Mouse (Mus musculus): ENCODE results near the gene Trim47.
A peak's percentile ranks its signal among the peaks of the same experiment; 100 is the strongest.
"Not testable (repeated sequence)": the region's sequence is repeated elsewhere in the genome, so short reads cannot be mapped to it uniquely, and the experiment has no call there.

Gene Trim47

DNA sequence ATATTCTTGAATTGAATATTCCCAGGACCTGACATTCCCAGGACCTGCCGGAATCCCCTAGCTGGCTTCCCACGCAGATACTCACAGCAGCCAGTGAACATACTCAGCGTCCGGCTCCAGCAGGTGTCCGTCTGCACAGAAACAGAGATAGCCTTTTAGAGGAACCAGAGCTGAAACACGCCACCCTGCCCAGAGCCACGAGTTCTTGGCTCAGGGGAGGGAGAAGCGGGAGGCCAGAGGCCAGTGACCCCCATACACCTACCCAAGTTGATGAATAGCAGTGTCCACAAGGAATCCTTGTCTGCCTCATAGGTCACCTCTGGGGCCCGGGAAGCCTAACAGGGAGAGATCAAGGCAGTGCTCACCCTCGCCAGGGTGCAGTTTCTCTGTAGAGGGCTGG is 7.2 kb upstream of the Trim47 start:
- no peak for DNase-seq

DNA sequence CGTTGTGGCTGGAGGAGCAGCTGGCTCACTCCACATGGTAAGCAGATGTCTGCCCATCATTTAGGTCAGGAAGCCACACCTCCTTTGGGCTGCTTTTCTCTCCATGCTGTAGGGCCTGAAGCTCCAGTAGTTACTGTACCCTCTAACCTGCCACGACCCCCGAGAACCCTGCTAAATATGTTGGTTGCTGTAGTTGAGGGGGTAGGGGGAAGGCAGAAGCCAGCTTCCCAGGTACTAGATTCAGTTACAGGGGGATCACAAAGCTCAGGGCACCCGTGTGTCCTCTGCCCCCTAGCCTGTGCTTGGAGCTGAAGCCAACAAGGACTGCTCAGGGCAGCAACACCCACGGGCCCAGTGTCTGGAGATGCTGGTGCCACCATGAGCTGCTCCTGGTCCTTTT is 6.5 kb upstream of the Trim47 start:
- DNase-seq = no peak

DNA sequence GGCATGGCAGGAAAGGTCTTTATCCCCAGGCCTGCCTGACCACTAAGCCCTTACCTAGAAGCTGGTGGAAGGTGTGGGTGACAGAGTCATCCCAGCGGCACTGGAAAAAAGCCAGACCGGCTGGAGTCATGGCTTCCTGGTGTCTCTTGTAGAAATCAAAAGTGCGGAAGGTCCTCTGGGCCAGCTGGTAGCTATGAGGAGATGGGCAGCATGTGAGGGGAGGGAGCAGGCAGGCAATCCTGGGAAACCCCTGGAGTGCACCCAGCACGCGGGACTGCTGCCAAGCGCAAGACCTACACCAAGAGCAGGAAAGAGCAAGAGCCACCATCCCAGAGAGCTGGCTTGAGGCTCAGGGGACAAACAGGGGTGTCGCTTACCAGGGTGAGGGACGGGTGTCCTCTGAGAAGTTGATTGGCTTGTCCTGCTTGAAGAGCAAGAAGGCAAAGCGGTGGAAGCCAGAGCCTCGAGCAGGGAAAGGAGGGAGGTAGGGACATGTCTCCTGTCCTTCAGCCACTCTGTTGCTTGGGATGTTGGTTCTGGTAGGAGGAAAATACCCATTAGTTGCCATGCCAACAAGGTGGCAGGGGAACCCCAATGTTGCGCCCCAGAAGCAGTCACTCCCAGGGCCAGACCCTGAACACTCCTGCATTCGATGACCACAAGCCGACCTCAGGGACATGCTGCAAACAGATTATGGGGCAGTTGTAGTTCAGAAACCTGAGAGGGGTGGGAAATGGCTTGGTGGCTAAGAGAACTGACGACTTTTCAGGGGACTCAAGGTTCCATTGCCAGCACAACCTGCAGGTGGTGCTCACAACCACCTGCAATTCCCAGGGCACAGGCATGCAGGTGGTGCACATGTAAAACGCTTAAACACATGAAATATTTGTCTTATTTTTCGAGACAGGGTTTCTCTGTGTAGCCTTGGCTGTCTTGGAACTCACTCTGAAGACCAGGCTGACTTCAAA is 5.6 kb upstream of the Trim47 start:
- no peak for DNase-seq

DNA sequence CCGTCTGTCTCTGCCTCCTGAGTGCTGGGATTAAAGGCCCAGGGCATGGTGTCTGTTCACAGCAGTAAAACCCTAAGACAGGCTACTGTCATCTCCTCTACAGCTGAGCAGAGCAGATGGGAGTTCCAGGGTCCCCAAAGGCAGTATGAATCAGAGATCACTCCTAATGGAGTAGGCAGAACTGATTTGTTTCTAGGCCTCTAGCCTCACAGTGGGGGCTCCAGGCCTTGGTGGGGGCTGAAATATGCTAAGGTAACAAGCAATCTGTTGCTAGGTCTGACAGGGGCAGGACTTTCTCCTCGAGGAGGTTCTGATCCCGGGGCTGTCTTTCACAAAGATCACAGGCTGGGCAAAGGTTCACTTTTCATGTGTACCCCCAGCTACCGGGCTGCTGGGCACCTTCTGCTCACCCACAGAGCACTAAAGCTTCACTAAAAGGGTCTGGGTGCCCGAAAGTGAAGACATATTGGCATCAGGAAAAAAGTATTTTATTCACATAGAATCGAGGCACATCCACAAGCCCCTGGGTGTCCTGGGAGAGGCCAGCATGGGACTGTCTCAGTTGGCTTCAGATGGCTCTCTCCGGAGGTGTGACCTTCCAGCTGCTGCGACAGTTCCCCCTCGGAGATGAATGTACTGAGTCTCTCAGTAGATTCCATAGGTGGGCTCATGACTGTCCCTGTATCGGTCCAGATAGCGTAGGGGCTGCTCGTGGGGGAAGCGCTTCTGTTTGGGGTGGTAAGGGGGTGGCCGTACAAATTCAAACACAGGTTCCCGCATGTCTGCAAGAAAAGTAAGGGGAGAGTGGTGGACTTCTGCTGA is 4.5 kb upstream of the Trim47 start:
- DNase-seq = no peak

DNA sequence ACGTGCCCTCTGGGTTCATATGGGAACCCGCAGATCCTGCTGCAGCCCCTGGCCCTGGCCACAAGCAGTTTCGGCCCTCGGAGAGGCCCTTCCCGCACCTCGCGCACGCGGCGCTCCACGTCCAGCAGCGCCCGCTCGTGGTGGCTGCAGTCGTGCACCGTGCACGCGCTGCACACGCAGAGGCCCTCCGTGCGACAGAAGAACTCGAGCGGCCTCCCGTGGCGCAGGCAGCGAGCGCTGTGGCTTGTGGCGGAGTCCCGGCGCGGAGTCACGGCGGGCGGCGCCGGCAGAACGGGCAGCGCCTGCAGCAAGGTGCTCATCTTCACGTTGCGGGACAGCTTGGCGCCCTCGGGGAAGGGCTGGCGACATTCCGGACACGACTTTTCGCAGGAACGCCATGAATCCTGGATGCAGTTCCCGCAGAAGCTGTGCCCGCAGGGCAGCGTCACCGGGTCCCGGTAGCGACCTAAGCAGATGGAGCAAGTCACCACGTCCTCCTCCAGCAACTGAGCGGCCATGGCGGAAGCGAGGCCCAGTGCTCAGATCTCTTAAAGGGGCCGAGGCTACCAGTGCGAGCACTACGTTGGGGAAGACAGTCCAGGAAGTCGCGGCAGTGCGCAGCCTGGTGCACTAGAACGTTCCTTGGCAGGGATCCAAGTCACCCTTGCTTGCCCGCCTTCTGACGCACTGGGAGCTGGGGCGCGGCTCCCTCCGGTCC is 3.6 kb upstream of the Trim47 start, which contains the start of gene Trim65:
Trim65 (minus strand) TSS at position 641 of the 718 bp plus-strand sequence.
- peak; percentile 93 for DNase-seq

DNA sequence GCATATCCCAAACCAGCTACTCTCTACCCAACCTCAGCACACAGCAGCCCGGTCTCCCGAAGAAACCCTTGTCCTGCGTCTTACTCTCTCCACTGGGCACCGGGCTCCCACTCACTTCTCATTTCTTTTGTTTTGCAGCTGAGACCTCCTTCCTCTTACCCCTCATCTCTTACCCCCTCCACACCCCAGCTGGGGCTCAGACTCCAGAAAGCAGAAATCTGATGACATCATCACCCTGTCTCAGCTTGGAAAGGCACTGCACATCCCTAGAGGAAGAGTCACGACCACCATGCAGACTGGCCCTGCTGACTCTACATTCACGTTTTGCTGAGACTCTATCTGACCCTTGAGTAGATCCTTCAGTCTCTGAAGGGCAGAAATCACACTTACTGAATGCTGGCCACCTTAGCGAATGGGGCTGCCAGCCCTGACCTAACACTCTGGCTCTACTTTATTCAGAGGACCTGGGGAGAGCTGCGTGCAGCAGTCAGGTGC is 3.0 kb upstream of the Trim47 start:
- DNase-seq = no peak

DNA sequence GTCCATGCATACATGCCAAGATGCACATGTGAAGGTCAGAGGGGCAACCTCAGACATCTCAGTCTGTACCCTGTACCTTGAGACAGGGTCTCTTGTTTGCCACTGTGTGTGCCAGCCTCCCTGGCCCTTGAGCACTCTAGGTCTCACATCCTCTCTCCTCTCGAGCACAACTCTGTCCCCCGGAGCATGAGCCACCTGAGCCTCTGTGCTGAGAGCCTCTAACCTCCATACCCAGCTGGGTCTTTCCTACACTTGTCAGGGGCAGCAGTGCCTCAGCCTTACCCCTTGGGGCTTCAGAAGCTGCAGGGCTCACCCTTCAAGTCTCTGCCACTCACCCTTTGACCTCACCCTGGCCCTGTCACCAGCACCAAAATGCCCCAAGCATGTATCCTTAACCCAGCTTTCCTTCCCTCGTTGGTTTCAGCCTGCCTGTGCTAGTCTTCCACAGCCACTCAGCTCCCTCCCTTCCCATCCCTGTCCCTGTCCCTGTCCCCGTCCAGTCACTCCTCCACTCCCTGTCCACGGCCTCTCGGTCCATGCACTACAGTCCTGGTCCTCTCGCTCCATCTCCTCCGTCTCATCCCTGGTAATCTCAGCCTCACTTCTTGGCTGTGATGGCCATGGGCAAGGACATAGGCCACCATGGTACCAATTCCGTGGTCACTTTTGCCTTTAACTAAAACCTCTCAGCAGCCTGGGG is 2.2 kb upstream of the Trim47 start:
- no peak for DNase-seq

DNA sequence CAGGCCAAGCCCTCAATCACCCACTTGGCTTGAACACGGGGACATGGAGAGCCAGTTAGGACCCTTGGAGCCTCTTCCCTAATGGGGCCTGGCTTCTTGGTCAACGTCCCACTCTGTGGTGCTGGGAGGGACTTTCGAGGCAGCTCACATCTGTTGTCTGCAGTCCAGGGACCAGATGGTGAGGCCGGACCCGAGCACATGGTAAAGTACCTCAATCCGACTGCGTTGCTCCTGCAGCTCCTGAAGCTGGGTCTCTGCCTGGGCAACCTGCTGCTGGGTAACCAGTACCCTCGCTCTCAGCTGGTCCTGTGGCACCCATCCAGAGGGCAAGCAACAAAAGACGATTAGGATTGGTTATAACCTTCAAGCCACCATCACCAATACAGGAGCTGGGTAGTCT is 976 bp upstream of the Trim47 start:
- no peak for DNase-seq

DNA sequence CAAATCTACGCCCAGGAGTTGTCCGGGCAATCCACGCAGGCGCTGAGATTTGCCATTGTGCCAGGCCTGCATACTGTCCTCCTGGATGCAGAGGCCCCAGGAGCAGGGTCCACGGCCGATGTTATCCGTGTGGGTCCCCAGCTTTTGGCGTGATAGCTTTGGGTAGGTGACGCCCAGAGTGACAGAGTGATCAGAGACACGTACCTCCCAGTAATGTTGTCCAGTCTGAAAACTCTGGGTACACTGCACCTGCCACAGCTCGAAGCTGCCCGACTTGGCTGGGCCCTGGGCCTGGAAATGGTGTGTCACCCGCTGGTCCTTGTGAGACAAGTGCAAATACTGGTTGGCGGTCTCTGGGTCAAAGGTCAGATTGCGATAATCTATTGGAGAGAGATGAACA is 749 bp downstream of the Trim47 start:
- no peak for DNase-seq

DNA sequence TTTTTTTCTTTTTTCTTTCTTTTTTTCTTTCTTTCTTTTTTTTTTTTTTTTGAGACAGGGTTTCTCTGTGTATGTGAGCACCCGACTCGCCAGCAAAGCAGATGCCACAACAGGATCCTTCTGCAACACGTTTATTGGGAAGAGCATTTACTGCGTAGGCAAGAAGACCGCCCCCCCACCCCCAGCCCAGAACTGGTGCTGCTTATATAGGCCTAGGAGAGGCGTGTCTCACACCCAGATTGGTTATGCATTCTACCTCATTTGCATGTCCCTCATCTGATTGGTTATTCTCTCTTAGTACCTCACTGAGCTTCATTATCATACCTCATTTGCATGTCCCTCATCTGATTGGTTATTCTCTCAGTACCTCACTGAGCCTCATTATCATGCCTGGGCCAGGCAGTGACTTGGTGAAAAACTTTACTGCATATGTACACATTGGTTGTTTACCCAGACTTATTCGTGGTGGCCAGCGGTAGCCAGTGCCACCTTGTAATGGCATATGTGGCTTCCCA is 5.2 kb downstream of the Trim47 start:
- DNase-seq = not testable (repeated sequence)

DNA sequence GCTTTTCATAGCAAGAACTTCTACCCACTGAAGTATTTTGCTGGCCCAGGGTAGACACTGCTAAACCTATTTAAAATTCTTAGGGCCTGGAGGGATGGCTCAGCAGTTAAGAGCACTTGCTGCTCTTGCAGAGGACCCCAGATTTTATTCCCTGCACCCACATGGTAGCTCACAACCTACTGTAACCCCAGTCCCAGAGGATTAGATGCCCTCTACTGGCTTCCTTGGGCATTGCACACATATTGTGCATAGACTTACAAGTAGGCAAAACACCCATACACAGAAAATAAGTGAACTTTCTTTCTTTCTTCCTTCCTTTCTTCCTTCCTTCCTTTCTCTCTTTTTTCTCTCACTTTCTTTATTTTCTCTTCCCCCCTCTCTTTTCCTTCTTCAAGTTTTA is 9.2 kb downstream of the Trim47 start:
- DNase-seq = no peak

- no peak for DNase-seq
These were observed 9.8 kb downstream of the Trim47 start for GRCm38 (mm10) chr11:116117241-116117640.

- DNase-seq = no peak
These were observed 15.3 kb downstream of the Trim47 start for GRCm38 (mm10) chr11:116111611-116112203.

- DNase-seq = no peak
These were observed 15.9 kb downstream of the Trim47 start for GRCm38 (mm10) chr11:116111067-116111466.

DNA sequence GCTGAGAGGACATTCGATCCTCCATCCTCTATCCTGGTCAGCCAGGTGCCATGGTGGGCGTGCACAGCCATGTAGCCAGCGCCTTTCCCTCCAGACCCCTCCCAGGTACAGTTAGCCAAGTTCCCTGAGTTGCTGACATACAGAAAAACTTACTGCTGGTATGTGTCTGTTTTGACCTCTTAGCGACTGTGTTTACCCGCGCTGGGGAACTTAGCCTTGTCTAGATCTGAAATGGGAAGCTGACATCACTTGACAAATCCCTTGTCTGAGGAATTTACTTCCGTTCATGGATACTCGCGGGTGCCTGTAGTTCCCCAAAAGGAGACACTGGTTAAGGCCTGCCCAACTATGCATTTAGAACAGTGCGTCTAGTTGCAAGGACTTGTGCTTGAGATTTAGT is 16.5 kb downstream of the Trim47 start:
- no peak for DNase-seq

DNA sequence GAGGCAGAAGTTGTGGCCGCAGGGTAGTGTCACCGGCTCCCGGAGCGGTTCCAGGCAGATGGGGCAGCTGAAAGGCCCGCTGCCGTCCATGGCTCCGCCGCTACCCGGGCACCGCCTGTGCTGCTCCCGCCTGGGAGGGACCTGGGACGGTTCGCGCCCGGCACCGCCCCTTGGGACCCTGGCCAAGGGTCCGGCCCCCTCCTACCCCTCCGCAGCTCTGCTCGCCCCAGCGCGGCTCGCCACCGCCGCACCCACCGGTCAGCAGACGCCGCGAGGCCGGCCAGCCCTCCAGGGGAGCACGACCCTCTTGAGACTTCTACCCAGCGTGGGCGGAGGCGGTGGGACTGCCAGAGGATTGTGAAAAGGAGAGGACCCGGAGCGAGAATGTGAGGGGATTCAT is 16.9 kb downstream of the Trim47 start:
- peak; percentile 83 for DNase-seq

DNA sequence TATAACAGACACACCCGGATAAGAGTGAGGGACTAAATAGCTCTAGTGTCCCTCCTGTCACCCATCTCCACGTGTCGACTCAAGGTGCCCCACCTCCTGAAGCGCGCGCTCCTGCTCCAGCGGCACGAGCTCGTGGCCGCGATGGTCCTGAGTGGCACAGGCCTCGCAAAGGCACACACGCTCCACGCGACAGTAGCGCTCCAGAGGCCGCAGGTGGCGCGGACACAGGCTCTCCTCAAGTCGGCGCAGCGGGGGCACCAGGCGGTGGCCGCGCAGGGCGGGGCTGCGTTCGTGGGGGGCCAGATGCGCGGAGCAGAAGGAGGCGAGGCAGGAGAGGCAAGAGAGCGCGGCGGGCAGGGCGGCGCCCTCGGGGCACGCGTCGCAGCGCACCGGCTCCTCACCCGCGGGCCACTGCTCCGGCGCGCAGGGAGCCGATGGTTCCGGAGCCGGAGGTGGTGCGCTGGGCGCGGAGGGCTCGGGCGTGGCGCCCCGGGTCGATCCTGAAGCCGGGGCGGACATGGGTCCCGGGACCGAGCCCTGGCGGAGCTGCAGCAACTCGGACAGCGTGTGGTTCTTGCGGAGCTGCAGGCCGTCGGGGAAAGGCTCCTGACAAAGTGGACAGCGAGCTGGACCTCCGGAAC is 17.4 kb downstream of the Trim47 start:
- DNase-seq = no peak

- DNase-seq = peak; percentile 72
These were observed 18.4 kb downstream of the Trim47 start for GRCm38 (mm10) chr11:116108464-116109137.

- no peak for DNase-seq
These were observed 19.2 kb downstream of the Trim47 start for GRCm38 (mm10) chr11:116107777-116108285.

All from lung, postnatal 14 days (tissue).